Mouse (Mus musculus) embryonic fibroblast, embryonic 13.5 days (primary cell): ENCODE measurements around the gene Unc93a2.
"Not testable (repeated sequence)": the region's sequence is repeated elsewhere in the genome, so short reads cannot be mapped to it uniquely, and the experiment has no call there.

Experiments
- CTCF ChIP-seq: IDR thresholded peaks from 2 replicates; pipeline ENCODE4 v1.5.1; 2011; ENCODE audit warnings: mild to moderate bottlenecking, control low read depth, low read length, moderate library complexity, borderline replicate concordance; ENCODE audit not compliant: insufficient read depth
- POLR2A ChIP-seq: IDR thresholded peaks from 2 replicates; pipeline ENCODE4 v1.6.1; 2011; ENCODE audit warnings: low read depth, mild to moderate bottlenecking, control low read depth, low read length, moderate library complexity

DNA sequence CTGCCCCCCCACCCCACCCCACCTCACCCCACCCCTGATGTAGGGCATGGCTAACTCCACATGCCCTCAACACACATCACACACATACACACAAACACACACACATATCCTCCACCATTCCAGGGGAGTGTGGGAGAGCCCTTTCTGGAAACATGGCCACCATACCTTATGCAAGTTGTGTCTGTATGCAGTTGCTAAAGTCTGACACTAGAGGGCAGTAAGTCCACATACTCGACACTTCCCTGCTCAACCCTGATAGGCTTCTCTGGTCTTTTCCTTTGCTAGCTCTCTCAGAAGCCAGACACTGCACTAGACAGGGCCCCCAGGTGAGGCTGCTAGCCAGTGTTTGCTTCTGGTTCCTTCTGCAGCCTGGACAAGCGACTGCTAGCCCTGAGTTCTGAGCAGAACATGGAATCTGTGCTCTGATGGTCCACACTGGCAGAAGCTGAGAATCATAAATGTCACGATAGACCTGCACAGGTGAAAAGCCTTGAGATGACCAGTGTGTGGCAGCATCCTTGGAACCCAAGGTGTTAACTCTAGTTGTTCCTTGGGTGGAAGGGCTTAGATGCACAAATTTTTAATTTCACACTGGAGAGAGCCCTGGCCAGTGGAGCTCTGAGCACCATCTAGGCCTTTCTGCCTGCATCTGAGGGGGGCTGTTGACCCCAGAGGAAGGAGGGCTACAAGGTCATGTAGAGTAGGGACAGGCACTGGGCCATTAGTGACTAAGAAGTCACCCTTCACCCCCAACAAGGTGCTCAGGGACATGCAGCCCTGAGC is 35.1 kb upstream of the Unc93a2 start:
- not testable (repeated sequence) for TF ChIP-seq CTCF, POLR2A
